Mouse (Mus musculus): ENCODE measurements around the gene Dock6. TPM values are rescaled to one million over a fixed set of nuclear protein-coding genes. Genes with fewer than 3 reads are reported as not detected.
A peak's percentile ranks its signal among the peaks of the same experiment; 100 is the strongest.

The Dock6 gene
- polyA plus RNA-seq, 1 experiment from 2014 or later = 13.5 TPM

DNA sequence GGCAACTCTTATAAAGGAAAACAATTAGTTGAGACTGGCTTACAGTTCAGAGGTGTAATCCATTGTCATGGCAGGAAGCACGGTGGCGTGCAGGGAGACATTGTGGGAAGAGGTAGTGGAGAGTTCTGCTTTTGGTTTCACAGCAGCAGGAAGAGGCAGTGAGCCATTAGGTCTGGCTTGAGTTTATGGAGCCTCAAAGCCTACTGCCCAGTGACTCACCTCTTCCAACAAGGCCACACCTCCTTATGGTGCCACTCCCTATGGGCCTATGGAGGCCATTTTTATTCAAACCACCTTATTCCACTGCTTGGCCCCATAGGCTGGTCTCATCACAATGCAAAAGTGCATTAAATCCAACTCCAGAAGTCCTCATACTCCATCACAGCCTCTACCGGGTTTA lies 7.2 kb upstream of the Dock6 start:
- WGBS = 85% methylated on average over 3 of the region's 3 CpGs
- no peaks in the 10 kb centered on the region for H3K4me1 ChIP-seq (replicated peaks; ENCODE audit: control insufficient read depth, insufficient read depth)
- DNase-seq (ENCODE audit: low spot score) = no peak
- H3K4me2 ChIP-seq (replicated peaks; ENCODE audit: low read depth) = no peak overlapping the region
- H3K27me3 ChIP-seq (ENCODE audit: control insufficient read depth, insufficient read depth, low read length) = no peaks in the 10 kb centered on the region
- TF ChIP-seq EP300 (optimal IDR thresholded peaks at IDR 0.05) = no peak
- TF ChIP-seq CTCF (IDR thresholded peaks at IDR 0.05; ENCODE audit: low read depth) = no peak
- no peak overlapping the region for H3K9ac ChIP-seq (ENCODE audit: low read length)
- ATAC-seq (ENCODE audit: low FRiP score, low TSS enrichment) = no peak
- H3K36me3 ChIP-seq (ENCODE audit: control insufficient read depth, insufficient read depth, low read length) = no peaks in the 10 kb centered on the region
- H3K9me3 ChIP-seq (ENCODE audit: control insufficient read depth, low read length) = no peaks in the 10 kb centered on the region
- H3K27ac ChIP-seq (replicated peaks) = no peak overlapping the region
- no peak overlapping the region for H3K4me3 ChIP-seq (ENCODE audit: low read depth, low read length)

DNA sequence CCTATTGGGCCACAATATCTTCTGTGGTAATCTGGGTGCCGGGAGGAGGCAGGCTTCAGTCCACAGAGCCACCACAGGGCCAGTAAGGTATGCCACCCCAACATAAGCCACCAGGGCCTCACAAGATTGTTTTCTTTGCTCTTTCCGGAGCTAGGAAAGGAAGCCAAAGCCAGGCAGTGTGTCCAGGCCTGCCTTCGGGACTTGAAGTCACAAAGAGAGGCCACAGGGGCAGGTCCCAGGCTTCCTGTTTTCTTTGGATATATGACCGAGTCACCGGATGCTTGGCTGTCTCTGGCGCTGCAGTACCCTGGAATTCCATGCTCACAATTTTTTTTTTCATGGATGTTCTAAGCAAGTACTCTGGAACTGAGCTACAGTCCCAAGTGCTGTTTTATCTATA lies 5.6 kb upstream of the Dock6 start:
- WGBS = 65% methylated on average over 6 of the region's 6 CpGs
- ATAC-seq (ENCODE audit: low FRiP score, low TSS enrichment) = no peak
- Histone ChIP-seq H3K9ac (ENCODE audit: low read length) (no peak overlapping the region), H3K27ac (replicated peaks) (no peak overlapping the region), H3K4me1 (replicated peaks; ENCODE audit: control insufficient read depth, insufficient read depth) (no peaks in the 10 kb centered on the region), H3K4me3 (ENCODE audit: low read depth, low read length) (no peak overlapping the region), H3K4me2 (replicated peaks; ENCODE audit: low read depth) (no peak overlapping the region), H3K36me3 (ENCODE audit: control insufficient read depth, insufficient read depth, low read length) (no peaks in the 10 kb centered on the region), H3K27me3 (ENCODE audit: control insufficient read depth, insufficient read depth, low read length) (no peaks in the 10 kb centered on the region), H3K9me3 (ENCODE audit: control insufficient read depth, low read length) (no peaks in the 10 kb centered on the region)
- DNase-seq (ENCODE audit: low spot score) = no peak
- no peak for TF ChIP-seq EP300 (optimal IDR thresholded peaks at IDR 0.05)
- no peak for TF ChIP-seq CTCF (IDR thresholded peaks at IDR 0.05; ENCODE audit: low read depth)

DNA sequence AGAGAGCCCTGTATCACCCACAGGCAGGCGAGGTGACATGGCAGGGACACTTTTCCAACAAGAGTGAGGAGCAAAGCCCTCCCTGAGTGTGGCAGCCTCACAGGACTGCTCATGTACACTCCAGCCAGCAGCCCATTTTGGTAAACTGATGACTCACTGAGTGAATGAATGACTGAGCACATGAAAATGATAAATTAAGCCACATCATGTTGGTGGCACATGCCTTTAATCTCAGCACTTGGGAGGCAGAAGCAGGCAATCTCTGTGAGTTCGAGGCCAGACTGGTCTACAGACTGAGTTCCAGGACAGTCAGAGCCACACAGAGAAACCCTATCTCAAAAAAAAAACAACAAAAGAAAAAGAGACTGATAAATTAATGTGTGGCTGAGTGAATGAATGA lies 5.1 kb upstream of the Dock6 start:
- H3K27ac ChIP-seq (replicated peaks) = 0 out of 2 replicates have a peak overlapping the region, but pooled peaks have one; percentile 24
- DNase-seq (ENCODE audit: low spot score) = no peak
- no peak for ATAC-seq (ENCODE audit: low FRiP score, low TSS enrichment)
- no peak overlapping the region for H3K9ac ChIP-seq (ENCODE audit: low read length)
- no peak overlapping the region for H3K4me3 ChIP-seq (ENCODE audit: low read depth, low read length)
- no peaks in the 10 kb centered on the region for H3K27me3 ChIP-seq (ENCODE audit: control insufficient read depth, insufficient read depth, low read length)
- WGBS = 81% methylated on average over 2 of the region's 2 CpGs
- no peak for TF ChIP-seq CTCF (IDR thresholded peaks at IDR 0.05; ENCODE audit: low read depth)
- no peak for TF ChIP-seq EP300 (optimal IDR thresholded peaks at IDR 0.05)
- no peaks in the 10 kb centered on the region for H3K4me1 ChIP-seq (replicated peaks; ENCODE audit: control insufficient read depth, insufficient read depth)
- H3K9me3 ChIP-seq (ENCODE audit: control insufficient read depth, low read length) = no peaks in the 10 kb centered on the region
- no peak overlapping the region for H3K4me2 ChIP-seq (replicated peaks; ENCODE audit: low read depth)
- no peaks in the 10 kb centered on the region for H3K36me3 ChIP-seq (ENCODE audit: control insufficient read depth, insufficient read depth, low read length)

- DNase-seq (ENCODE audit: low spot score) (peak; percentile 81), ATAC-seq (ENCODE audit: low FRiP score, low TSS enrichment) (peak; percentile 76)
- H3K27me3 ChIP-seq (ENCODE audit: control insufficient read depth, insufficient read depth, low read length) = no peaks in the 10 kb centered on the region
- no peak for TF ChIP-seq CTCF (IDR thresholded peaks at IDR 0.05; ENCODE audit: low read depth)
- TF ChIP-seq EP300 (optimal IDR thresholded peaks at IDR 0.05) = peak; percentile 33
- H3K9ac ChIP-seq (ENCODE audit: low read length) = no peak overlapping the region
- H3K4me1 ChIP-seq (replicated peaks; ENCODE audit: control insufficient read depth, insufficient read depth) = no peaks in the 10 kb centered on the region
- H3K9me3 ChIP-seq (ENCODE audit: control insufficient read depth, low read length) = no peaks in the 10 kb centered on the region
- H3K36me3 ChIP-seq (ENCODE audit: control insufficient read depth, insufficient read depth, low read length) = no peaks in the 10 kb centered on the region
- no peak overlapping the region for H3K4me3 ChIP-seq (ENCODE audit: low read depth, low read length)
- peak overlapping the region; percentile 74 for H3K27ac ChIP-seq (replicated peaks)
- WGBS = 55% methylated on average over 6 of the region's 6 CpGs
- H3K4me2 ChIP-seq (replicated peaks; ENCODE audit: low read depth) = no peak overlapping the region
Observed at GRCm38 (mm10) chr9:21854894-21855293, 2.5 kb upstream of the Dock6 start.

DNA sequence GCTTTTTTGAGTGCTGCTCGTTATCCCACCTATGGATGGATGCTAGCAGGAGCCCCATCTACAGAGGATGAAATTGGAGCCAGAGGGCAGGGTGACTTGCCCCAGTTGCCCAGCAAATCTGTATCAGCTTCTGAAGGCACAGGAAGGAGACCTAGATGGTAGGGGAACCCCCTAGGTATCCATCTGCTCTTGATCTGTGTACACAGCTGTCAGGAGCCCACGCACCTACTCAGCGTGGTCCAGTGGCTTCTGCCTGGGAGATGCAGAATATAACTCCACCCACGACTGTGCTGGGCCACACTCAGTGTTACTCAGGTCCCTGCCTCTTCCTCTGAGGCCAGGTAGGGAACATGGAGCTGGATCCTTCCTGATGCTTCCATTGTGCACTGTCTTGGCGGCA lies 1.5 kb upstream of the Dock6 start:
- 75% methylated on average over 5 of the region's 5 CpGs for WGBS
- Histone ChIP-seq H3K27me3 (ENCODE audit: control insufficient read depth, insufficient read depth, low read length) (no peaks in the 10 kb centered on the region), H3K27ac (replicated peaks) (peak overlapping the region; percentile 65), H3K9me3 (ENCODE audit: control insufficient read depth, low read length) (no peaks in the 10 kb centered on the region), H3K4me2 (replicated peaks; ENCODE audit: low read depth) (no peak overlapping the region), H3K36me3 (ENCODE audit: control insufficient read depth, insufficient read depth, low read length) (no peaks in the 10 kb centered on the region), H3K4me3 (ENCODE audit: low read depth, low read length) (no peak overlapping the region), H3K4me1 (replicated peaks; ENCODE audit: control insufficient read depth, insufficient read depth) (no peaks in the 10 kb centered on the region), H3K9ac (ENCODE audit: low read length) (no peak overlapping the region)
- TF ChIP-seq EP300 (optimal IDR thresholded peaks at IDR 0.05) (no peak), CTCF (IDR thresholded peaks at IDR 0.05; ENCODE audit: low read depth) (no peak)
- ATAC-seq (ENCODE audit: low FRiP score, low TSS enrichment) (no peak), DNase-seq (ENCODE audit: low spot score) (no peak)

DNA sequence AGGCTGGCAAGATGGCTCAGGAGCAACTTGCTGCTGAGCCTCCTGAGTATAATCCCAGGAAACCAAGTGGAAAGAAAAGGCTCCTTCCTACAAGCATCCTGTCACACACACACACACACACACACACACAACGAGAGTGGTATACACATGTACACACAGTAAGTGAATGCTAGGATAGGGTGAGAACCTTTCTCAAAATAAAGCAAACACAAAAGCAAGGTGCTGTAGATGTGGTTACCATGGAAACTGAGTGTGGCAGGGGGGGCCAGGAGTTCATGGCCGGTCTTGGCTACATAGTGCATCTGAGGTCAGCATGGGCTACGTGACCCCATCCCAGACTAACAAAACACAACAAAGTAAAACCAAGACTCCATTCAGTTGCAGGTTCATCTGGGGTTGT lies 1.4 kb downstream of the Dock6 start:
- 59% methylated on average over 3 of the region's 3 CpGs for WGBS
- no peak overlapping the region for H3K9ac ChIP-seq (ENCODE audit: low read length)
- H3K4me3 ChIP-seq (ENCODE audit: low read depth, low read length) = peak overlapping the region; percentile 61
- H3K27me3 ChIP-seq (ENCODE audit: control insufficient read depth, insufficient read depth, low read length) = no peaks in the 10 kb centered on the region
- H3K4me1 ChIP-seq (replicated peaks; ENCODE audit: control insufficient read depth, insufficient read depth) = no peaks in the 10 kb centered on the region
- no peak for DNase-seq (ENCODE audit: low spot score)
- H3K36me3 ChIP-seq (ENCODE audit: control insufficient read depth, insufficient read depth, low read length) = no peaks in the 10 kb centered on the region
- peak overlapping the region; percentile 18; the same call in 1 of the 2 replicates for H3K27ac ChIP-seq (replicated peaks)
- H3K4me2 ChIP-seq (replicated peaks; ENCODE audit: low read depth) = peak overlapping the region; percentile 74
- ATAC-seq (ENCODE audit: low FRiP score, low TSS enrichment) = no peak
- H3K9me3 ChIP-seq (ENCODE audit: control insufficient read depth, low read length) = no peaks in the 10 kb centered on the region
- no peak for TF ChIP-seq CTCF (IDR thresholded peaks at IDR 0.05; ENCODE audit: low read depth)
- TF ChIP-seq EP300 (optimal IDR thresholded peaks at IDR 0.05) = no peak

Data from stomach, postnatal 0 days (tissue).